Comparison of ENCODE assay signal across 11 mouse cellular contexts in the genomic region with DNA sequence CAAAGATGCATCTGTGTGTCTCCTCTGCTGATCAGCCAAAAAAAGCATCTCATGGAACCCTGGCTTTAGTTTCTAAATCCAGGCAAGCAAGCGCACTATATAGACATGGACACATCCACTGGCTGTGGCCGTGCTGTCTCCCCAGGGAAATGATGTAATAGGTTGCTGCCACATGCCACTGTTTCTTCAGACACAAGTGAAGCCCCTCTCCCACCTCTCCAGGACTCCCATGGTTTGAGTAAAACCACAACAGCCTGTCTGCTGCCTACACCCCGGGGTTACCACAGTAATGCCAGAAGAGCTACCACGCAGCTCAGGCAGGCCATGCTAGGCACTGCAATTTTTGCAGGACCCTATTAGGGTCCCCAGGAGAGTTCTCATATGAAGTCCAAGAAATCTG.
DNase-seq lines count a peak whose midpoint lies in the region; ATAC-seq and TF ChIP-seq lines count a peak whose summit lies in the region.
"Had no signal": no experiment of that assay in that cellular context is flagged by ENCODE, and none has a peak within 500 bp of the region (broad histone marks: within the 10 kb centered on the region; RNA-seq: fewer than 3 reads in every experiment).

No protein-coding gene starts in this region.

- peak; percentile 83 for DNase-seq in heart, adult 11 months
- no peak for DNase-seq in lung, adult 2 months
- DNase-seq in thymus, postnatal 36 days, result no peak
- no peak for DNase-seq in adrenal gland, adult (ENCODE audit: inconsistent age in 2 of 2, low spot score in 1 of 2)
- DNase-seq: cerebellum, adult 2 months; lung, postnatal 36 days had no signal

- no peak overlapping the region for H3K4me2 ChIP-seq in heart, embryonic 11.5 days
- peak overlapping the region; percentile 0; the same call in 1 of the 2 replicates for H3K4me2 ChIP-seq in lung, embryonic 16.5 days (ENCODE audit: low read depth, low read length)
- H3K4me2 ChIP-seq in intestine, postnatal 0 days (replicated peaks; ENCODE audit: low read depth), result peak overlapping the region; percentile 21
- H3K4me2 ChIP-seq in neural tube, embryonic 15.5 days, result peak overlapping the region; percentile 32

- no peaks in the 10 kb centered on the region; the same call in 1 of the 2 replicates for H3K9me3 ChIP-seq in heart, embryonic 11.5 days (replicated peaks; ENCODE audit: control insufficient read depth, low read length)
- peaks cover 6% of the 10 kb centered on the region for H3K9me3 ChIP-seq in lung, embryonic 16.5 days (ENCODE audit: control insufficient read depth, low read length)
- 0 out of 2 replicates have a peak, but pooled peaks cover 2% of the 10 kb centered on the region for H3K9me3 ChIP-seq in intestine, postnatal 0 days (ENCODE audit: control insufficient read depth)
- 0 out of 2 replicates have a peak, but pooled peaks cover 5% of the 10 kb centered on the region for H3K9me3 ChIP-seq in neural tube, embryonic 15.5 days (replicated peaks)

- H3K27ac ChIP-seq in heart, embryonic 11.5 days (ENCODE audit: low read depth, low read length), result no peak overlapping the region
- H3K27ac ChIP-seq in lung, embryonic 16.5 days (ENCODE audit: low read length), result no peak overlapping the region
- no peak overlapping the region for H3K27ac ChIP-seq in intestine, postnatal 0 days (ENCODE audit: low read depth, low read length)
- peak overlapping the region; percentile 45 for H3K27ac ChIP-seq in neural tube, embryonic 15.5 days (replicated peaks)

- no peak for TF ChIP-seq POLR2A in lung, adult 2 months (IDR thresholded peaks at IDR 0.05; ENCODE audit: borderline replicate concordance, extremely low read depth, low read depth, low read length)

- no peak overlapping the region for H3K4me3 ChIP-seq in heart, embryonic 11.5 days (ENCODE audit: low read depth, low read length)
- no peak overlapping the region for H3K4me3 ChIP-seq in lung, embryonic 16.5 days (ENCODE audit: low read length)
- no peak overlapping the region for H3K4me3 ChIP-seq in lung, adult 2 months (replicated peaks; ENCODE audit: extremely low read depth, low read depth, low read length)
- H3K4me3 ChIP-seq in intestine, postnatal 0 days (ENCODE audit: low read depth, low read length), result no peak overlapping the region
- H3K4me3 ChIP-seq in neural tube, embryonic 15.5 days (replicated peaks), result no peak overlapping the region
- H3K4me3 ChIP-seq: erythroblast, embryonic 14.5 days had no signal

- no peaks in the 10 kb centered on the region for H3K36me3 ChIP-seq in heart, embryonic 11.5 days (ENCODE audit: control insufficient read depth, insufficient read depth, low read length)
- H3K36me3 ChIP-seq in lung, embryonic 16.5 days (ENCODE audit: control insufficient read depth, insufficient read depth, low read length), result no peaks in the 10 kb centered on the region
- no peaks in the 10 kb centered on the region for H3K36me3 ChIP-seq in intestine, postnatal 0 days (ENCODE audit: control insufficient read depth, insufficient read depth)
- no peaks in the 10 kb centered on the region for H3K36me3 ChIP-seq in neural tube, embryonic 15.5 days

- no peak for ATAC-seq in heart, embryonic 11.5 days (replicated peaks; ENCODE audit: insufficient number of reproducible peaks, low FRiP score, low TSS enrichment)
- 0 out of 2 replicates have a peak, but pooled peaks have one; percentile 34 for ATAC-seq in lung, embryonic 16.5 days (ENCODE audit: low read depth)
- no peak for ATAC-seq in intestine, postnatal 0 days
- ATAC-seq in neural tube, embryonic 15.5 days (ENCODE audit: low FRiP score), result no peak

- H3K9ac ChIP-seq in heart, embryonic 11.5 days (ENCODE audit: low read depth, low read length), result no peak overlapping the region
- H3K9ac ChIP-seq in lung, embryonic 16.5 days (ENCODE audit: low read length), result no peak overlapping the region
- no peak overlapping the region for H3K9ac ChIP-seq in intestine, postnatal 0 days (ENCODE audit: low read depth, low read length)
- H3K9ac ChIP-seq in neural tube, embryonic 15.5 days (replicated peaks), result no peak overlapping the region

- WGBS in heart, embryonic 11.5 days (ENCODE audit: insufficient replicate concordance), result 50% methylated on average over 4 of the region's 4 CpGs
- WGBS in lung, embryonic 16.5 days, result 53% methylated on average over 4 of the region's 4 CpGs
- 78% methylated on average over 4 of the region's 4 CpGs for WGBS in lung, adult 2 months
- WGBS in intestine, postnatal 0 days, result 65% methylated on average over 4 of the region's 4 CpGs
- WGBS in neural tube, embryonic 15.5 days, result 50% methylated on average over 4 of the region's 4 CpGs

- H3K27me3 ChIP-seq in heart, embryonic 11.5 days (ENCODE audit: control insufficient read depth, insufficient read depth, low read length), result no peaks in the 10 kb centered on the region
- no peaks in the 10 kb centered on the region for H3K27me3 ChIP-seq in lung, embryonic 16.5 days (ENCODE audit: control insufficient read depth, insufficient read depth, low read depth, low read length)
- no peaks in the 10 kb centered on the region for H3K27me3 ChIP-seq in intestine, postnatal 0 days (replicated peaks; ENCODE audit: control insufficient read depth, insufficient read depth, low read length)
- H3K27me3 ChIP-seq in neural tube, embryonic 15.5 days (replicated peaks), result no peaks in the 10 kb centered on the region

- peaks cover 5% of the 10 kb centered on the region for H3K4me1 ChIP-seq in heart, embryonic 11.5 days (ENCODE audit: control insufficient read depth, insufficient read depth, low read length)
- H3K4me1 ChIP-seq in lung, embryonic 16.5 days (replicated peaks; ENCODE audit: control insufficient read depth, insufficient read depth, low read length), result peaks cover 2% of the 10 kb centered on the region; the same call in 1 of the 2 replicates
- 0 out of 2 replicates have a peak, but pooled peaks cover 3% of the 10 kb centered on the region for H3K4me1 ChIP-seq in lung, adult 2 months (ENCODE audit: control insufficient read depth, insufficient read depth, low read length)
- no peaks in the 10 kb centered on the region; the same call in 1 of the 2 replicates for H3K4me1 ChIP-seq in intestine, postnatal 0 days (replicated peaks; ENCODE audit: control insufficient read depth, insufficient read depth, low read length)
- peaks cover 9% of the 10 kb centered on the region for H3K4me1 ChIP-seq in neural tube, embryonic 15.5 days

- TF ChIP-seq CTCF in lung, adult 2 months (IDR thresholded peaks at IDR 0.05; ENCODE audit: insufficient read depth, low read length), result no peak
- no peak for TF ChIP-seq CTCF in intestine, postnatal 0 days (IDR thresholded peaks at IDR 0.05; ENCODE audit: low read depth)
